Mouse (Mus musculus): ENCODE measurements at regions not wholly inside any gene's neighbourhood (a gene's known extent, or its start where the extent isn't known, plus 50 kb on each side); places are given as distances from the start of the nearest gene placed in this dataset.
A peak's percentile ranks its signal among the peaks of the same experiment; 100 is the strongest.
"Not testable (repeated sequence)": the region's sequence is repeated elsewhere in the genome, so short reads cannot be mapped to it uniquely, and the experiment has no call there.

DNA sequence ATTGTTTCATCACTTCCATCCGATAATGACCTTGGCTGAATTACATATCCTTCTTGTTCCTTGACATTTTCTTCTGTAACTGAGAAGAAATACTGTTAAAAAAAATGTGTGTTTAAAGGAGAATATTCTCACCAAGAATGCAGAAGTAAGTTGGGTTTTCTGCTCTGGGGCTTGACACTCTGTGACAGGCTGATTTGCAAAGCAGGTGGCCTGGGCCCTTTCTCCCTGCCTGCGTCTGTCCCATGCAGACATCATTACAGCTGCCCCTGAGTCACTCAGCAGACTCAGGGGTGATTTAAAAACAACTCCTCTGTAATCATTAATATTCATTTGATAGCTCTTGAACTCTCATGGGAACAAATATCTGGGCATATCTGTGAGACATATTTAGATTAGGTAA lies 229.4 kb upstream of the Synpr start:
- DNase-seq: no peak

DNA sequence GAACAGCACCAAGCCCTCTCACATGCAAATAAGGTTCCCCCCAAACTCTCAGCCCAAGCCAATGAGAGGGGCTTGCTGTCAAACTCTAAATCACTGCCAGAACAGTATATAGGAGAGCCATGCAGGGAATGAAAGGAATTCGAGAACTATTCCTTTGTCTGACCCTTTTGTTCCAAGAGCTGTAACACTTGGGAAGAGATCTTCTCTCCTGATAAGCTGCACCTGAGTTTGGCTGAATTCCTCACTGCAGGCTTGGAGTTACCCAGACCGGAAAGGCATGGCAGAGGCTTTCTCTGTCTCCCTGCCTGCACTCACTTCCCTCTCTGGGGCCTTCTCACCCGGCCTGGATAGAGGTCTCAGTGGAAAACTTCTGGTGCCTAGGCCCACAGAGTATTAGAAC lies 219.7 kb upstream of the Cadps start:
- DNase-seq: not testable (repeated sequence)

- no peak for DNase-seq
Measured at GRCm38 (mm10) chr14:13041741-13042140, 218.9 kb upstream of the Cadps start.

DNA sequence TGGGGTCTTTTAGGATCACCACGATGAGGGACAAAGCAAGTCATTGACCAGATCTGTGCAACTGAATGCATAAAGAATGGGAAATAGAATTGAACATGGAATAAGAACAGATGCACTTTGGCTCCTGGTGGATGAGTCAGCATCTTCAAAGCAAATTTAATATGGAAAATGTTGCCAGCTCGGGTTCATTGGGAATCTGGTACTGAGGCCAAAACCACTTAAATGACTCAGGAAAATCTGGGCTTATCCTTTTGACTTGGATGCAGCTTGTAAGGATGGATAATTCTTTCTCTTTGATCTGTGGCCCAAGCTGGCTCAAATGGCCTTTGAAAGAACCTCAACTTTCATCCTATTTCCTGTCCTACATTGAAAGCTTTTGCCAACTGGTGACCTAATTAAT lies 217.3 kb upstream of the Cadps start:
- DNase-seq: no peak

DNA sequence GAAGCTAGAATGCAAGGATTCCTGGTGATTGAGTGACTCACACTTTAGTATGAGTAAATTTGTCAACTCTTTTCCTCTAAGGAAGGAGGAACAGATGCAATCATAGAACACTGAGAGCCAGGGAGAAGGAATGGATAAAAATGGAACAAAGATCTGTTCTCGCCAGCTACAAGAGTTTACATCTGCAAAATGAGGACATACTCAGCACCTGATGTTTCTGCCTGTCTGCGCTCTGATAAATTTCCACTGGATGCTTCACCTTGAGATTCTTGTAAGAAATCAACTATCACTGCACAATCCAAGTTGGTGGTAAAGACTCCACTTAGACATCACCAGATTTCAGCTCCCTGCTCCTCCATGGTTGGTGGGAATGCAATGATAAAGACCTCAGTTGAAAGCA lies 214.5 kb upstream of the Cadps start:
- DNase-seq: no peak

- DNase-seq: no peak
Measured at GRCm38 (mm10) chr14:13029794-13030193, 206.9 kb upstream of the Cadps start.

DNA sequence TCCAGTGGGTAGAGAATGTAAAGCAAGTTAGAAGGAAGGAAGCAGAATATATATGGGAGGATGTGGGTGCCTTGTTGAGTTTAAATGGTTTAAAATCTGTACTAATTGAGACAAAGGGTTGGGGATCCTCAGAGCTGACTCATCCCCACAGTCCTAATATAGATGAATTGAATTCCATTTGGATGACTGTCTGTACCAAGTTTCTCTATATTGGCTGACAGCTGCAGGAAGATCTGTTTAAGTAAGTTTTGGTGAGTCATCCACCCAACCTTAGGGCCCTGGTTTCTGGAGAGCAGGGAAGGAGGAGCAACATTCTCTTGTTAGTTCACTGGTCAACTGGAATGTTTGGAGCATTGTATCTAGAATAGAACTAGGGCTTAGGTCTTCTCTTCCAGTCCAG lies 199.9 kb upstream of the Cadps start:
- no peak for DNase-seq

GRCm38 (mm10) chr14:13011099-13011498 lies 188.2 kb upstream of the Cadps start:
- no peak for DNase-seq

GRCm38 (mm10) chr14:13000997-13001699 lies 178.3 kb upstream of the Cadps start:
- DNase-seq: no peak

DNA sequence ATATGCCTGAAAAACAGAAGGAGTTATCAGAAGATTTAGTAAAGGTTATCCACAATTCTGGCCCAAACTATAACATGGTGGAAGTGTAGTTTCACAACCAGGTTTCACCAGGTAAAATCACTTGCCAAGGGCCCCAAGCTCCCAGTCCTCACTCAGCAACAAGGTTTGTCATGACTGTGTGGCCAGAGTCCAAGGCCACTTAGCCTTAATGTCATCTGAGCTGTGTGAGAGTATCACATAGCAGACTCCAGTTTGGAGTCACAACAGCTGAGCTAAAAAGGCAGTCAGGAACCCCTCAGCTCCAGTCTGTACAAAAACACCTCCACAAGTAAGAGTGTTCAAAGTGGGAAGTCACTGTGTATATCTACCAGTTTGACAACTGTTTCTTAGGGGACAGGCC lies 156.5 kb upstream of the Cadps start:
- DNase-seq: no peak

DNA sequence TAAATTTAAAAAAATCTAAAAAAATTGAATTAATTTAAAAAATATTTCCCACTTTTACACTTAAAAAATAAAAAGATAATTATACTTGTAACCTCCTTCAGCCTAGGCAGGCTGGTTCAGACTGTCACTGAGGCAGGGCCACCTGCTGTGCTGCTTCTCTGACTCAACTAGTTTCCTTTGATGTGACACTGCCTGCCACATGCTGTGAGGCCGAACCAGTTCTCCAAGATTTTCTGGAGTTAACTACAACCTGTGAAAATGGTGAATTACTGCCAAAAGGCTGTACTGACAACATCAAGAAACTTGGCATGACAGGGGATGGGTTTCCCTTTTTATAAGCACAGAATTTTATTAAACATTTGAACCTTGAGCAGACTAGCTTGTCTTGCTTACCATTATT lies 143.6 kb upstream of the Cadps start:
- peak; percentile 13 to 18 for DNase-seq

GRCm38 (mm10) chr14:12957896-12958295 lies 135.0 kb upstream of the Cadps start:
- DNase-seq: not testable (repeated sequence)

GRCm38 (mm10) chr14:12950922-12951321 lies 128.0 kb upstream of the Cadps start:
- DNase-seq: no peak

DNA sequence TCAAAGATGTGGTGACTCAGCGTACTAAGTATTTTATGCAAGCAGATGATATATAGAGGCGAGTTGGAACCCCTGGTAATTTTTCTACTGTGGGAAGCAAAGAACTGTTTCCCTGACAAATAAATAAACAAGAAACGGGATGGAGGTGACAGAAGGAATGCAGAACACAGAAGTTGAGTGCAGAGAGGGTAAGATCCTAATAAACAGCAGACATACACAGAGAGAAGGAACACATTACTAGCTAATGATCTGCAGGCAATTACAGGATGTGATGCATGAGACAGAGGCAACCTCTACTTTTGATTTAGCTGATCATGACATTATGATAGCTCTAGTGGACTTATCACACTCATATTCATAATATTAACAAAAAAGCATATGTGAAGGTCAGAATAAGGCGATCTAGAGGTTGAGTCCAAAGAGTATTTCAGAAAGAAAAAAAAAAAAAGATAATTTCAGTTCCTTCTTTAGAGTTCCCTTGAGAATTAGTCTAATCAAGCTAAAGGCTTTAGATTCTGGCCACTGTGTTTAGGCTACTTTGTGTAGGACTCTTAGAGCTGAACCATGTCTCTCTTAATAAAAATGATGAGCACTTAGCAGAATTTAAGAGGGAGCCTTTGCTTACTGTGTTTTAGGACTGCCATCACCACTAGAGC lies 115.9 kb upstream of the Cadps start:
- DNase-seq: no peak

- DNase-seq: no peak
Measured at GRCm38 (mm10) chr14:12936343-12936742, 113.5 kb upstream of the Cadps start.

GRCm38 (mm10) chr14:12931668-12932384 lies 108.9 kb upstream of the Cadps start:
- DNase-seq: peak; percentile 8 to 9

DNA sequence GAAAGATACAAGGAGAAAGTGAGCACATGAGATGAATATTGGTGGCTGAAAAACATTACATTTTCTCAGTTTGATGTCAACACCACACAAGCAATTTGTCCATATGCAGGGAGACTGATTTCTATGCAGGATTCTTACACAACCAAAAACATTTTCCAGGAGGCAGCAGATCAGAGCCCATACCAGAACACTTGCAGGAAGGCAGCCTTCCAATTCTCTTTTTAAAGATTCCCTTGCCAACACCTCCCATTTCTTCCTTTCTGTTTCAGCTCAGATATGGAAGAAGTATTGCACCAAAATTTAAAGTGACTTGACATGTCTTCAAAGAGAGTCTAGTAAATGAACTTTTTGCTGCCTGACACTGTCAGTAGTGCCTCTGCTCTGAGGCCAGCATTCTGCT lies 100.7 kb upstream of the Cadps start:
- DNase-seq: no peak

DNA sequence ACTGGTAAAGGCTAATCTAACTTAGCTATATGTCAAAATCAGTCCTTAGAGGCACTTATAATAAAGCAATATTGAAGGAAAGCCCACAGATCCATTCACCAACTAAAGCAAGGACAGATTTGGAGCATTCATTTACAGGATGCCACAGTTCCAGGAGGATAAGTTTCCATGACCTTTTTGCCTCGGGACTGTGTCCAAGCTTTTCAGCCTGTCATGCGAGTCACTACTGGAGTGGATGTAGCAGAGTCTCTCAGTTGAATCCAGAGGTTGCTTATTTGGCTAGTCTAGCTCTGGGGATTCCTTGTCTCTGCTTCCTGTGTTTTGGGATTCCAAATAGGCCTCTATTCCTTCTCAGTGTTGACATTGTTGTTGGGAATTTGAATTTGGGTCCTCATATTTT lies 92.6 kb upstream of the Cadps start:
- no peak for DNase-seq

GRCm38 (mm10) chr14:12913956-12914355 lies 91.1 kb upstream of the Cadps start:
- no peak for DNase-seq

DNA sequence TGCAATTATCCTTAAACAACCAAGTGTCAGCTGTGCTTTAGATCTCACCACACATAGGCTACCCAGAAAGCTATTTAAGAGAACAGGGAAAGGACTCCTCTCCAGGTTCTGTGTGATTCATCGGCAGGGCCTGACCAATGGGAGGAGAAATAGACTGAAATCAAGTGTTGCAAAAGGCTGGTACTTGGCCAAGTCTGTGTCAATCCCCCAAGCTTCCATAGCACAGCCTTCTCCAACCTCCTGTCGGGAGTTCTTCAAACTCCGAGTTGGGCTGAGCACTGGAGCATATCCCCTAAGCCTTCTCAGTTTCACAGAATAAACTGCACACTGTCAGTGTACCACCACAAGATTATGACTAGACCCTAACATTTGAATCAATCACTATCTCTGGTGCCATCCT lies 90.5 kb upstream of the Cadps start:
- DNase-seq: peak in 1 of 2 experiments; percentile 7

- no peak for DNase-seq
Measured at GRCm38 (mm10) chr14:12877337-12877662, 54.4 kb upstream of the Cadps start.

- DNase-seq: peak; percentile 6 to 8
Measured at GRCm38 (mm10) chr14:12876417-12877336, 53.8 kb upstream of the Cadps start.

Data from cerebellum, postnatal 10 days (tissue).